Mouse (Mus musculus): ENCODE results near the gene 2810004N23Rik.

Gene 2810004N23Rik

DNA sequence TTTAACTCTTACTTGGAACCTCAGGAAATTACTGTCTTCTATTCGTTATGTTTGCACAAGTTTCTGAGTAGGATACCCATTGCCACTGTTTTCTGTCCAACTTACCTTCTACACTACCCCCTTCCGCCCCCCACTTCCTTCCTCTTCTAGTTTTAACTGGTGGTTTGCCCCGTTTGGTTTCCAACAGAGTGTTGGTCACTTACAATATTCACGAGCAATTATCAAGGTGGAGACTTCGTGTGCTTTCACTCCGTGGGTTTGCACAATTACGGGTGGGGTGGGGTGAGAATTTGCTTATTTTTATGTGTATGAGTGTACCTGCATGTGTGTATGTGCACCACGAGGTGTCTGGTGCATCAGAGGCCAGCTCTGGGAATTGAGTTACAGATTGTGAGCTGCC lies 809 bp upstream of the 2810004N23Rik start:
- DNase-seq = no peak

DNA sequence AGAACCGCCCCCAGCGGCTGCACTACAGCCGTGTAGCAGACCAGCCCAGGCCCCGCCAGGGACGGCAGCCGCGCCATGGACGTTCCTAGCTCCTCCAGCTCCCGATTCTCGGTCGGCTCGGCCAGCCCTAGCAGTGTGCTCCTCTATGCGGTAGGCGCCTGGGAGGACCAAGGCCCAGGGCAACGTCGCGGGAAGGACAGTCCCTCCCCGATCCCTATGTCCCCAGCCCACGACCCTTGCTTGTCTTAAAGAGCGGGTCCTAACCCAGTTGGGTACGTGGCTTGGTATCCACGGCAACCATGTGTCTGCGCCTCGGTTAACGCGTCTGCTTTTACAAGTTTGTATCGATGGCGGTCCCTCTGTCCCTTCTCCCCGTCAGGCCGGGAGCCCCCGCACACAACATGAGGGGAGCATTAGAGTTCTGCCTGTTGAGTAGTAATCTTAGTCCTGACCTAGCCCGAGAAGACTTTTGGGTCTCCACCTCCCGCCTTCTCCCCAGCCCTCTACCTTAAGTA lies 300 bp upstream of the 2810004N23Rik start:
- DNase-seq = no peak

- DNase-seq = no peak
These were observed 2.7 kb downstream of the 2810004N23Rik start for GRCm38 (mm10) chr8:124860188-124860587.

DNA sequence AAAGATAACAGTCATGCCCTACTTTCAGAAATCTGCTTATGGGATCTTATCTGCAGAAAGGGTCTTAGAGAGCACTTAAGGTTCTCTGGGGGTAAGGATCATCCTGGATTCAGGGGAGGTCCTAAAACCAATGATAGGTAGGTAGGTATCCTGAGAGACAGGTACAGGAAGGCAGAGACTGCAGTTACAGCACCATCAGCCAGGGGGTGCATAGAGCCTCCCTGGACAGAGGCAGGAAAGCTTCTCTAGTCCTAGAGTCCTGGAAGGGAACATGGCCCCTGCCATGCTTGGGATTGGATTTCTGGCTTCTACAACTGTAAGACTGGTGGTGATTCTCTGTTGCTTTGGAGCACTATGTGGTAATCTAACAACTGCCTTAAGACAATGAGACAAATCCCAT lies 3.5 kb downstream of the 2810004N23Rik start:
- peak in 1 of 2 experiments; percentile 48 for DNase-seq

DNA sequence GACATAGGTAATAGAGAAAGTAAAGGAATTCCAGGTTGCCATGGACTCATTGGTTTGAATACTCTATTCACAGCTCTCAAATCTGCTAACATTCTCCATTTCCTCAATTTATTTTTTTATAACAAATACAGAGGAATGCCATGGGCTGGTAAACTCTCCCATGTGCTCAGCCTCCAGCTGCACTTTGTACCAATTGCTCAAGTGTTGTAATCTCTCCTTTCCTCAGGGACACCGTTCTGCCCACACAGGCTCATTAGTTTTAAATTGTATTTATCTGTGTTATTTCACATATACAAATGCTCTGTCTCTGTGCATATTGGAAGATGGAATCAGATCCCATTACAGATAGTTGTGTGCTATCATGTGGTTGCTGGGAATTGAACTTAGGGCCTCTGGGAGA lies 9.4 kb downstream of the 2810004N23Rik start:
- no peak for DNase-seq

GRCm38 (mm10) chr8:124845573-124845972 lies 17.3 kb downstream of the 2810004N23Rik start:
- DNase-seq = peak in 1 of 2 experiments; percentile 32

- no peak for DNase-seq
These were observed 17.8 kb downstream of the 2810004N23Rik start for GRCm38 (mm10) chr8:124845131-124845530.

DNA sequence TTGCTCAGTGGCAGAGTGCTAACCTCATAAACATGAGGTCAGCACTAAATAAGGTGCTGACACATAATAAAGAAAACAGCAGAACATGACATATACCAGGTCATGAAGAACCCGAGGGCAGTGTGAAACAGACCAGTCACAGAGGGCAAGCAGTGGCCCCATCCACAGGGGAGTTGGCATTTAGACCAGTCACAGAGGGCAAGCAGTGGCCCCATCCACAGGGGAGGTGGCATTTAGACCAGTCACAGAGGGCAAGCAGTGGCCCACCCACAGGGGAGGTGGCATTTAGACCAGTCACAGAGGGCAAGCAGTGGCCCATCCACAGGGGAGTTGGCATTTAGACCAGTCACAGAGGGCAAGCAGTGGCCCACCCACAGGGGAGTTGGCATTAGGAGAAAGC lies 20.0 kb downstream of the 2810004N23Rik start:
- DNase-seq = peak in 1 of 2 experiments; percentile 32

GRCm38 (mm10) chr8:124841775-124842174 lies 21.1 kb downstream of the 2810004N23Rik start:
- DNase-seq = peak in 1 of 2 experiments; percentile 39

GRCm38 (mm10) chr8:124840900-124841299 lies 22.0 kb downstream of the 2810004N23Rik start:
- DNase-seq = no peak

- DNase-seq = peak in 1 of 2 experiments; percentile 38
These were observed 23.5 kb downstream of the 2810004N23Rik start for GRCm38 (mm10) chr8:124839371-124839770.

- no peak for DNase-seq
These were observed 25.0 kb downstream of the 2810004N23Rik start for GRCm38 (mm10) chr8:124837956-124838355.

GRCm38 (mm10) chr8:124836907-124837306 lies 26.0 kb downstream of the 2810004N23Rik start:
- DNase-seq = no peak

- DNase-seq = no peak
These were observed 26.6 kb downstream of the 2810004N23Rik start for GRCm38 (mm10) chr8:124836273-124836672.

GRCm38 (mm10) chr8:124835848-124836247 lies 27.1 kb downstream of the 2810004N23Rik start:
- DNase-seq = no peak

DNA sequence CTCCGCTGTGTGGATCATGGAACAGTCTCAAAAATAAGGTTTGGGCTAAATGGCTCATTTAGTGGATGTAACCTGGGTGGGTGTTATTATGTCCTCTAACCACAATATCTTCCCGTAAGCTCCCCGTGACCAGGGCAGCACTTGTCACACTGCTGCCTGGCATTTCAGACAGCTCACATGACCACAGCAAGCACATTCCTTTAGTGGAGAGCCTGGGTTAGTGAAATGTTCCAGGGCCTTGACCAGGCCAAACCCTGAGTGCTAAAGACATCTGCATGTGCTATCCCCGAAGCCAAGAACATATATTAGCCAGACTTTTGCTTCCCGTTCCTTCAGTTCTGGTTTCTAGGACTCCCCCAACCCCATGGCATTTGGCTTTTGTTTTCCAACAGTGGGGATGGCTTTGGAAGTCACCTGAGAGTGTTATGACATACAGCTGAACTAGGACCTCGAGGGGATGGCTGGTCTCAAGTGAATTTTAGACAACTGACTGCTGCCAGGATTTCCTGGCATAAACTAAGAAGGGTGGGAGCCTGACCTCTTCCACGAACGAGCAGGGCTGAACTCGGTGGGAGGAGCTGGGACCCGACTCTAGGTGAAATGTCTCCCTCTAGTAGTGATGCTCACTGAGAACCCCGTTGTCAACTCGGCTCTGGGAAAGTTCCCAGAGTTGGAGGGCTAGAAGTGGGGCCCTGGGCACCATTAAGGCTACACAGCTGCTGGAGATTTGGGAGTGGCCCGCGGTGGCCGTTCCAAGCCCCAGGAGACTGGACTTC lies 29.3 kb downstream of the 2810004N23Rik start:
- DNase-seq = no peak

DNA sequence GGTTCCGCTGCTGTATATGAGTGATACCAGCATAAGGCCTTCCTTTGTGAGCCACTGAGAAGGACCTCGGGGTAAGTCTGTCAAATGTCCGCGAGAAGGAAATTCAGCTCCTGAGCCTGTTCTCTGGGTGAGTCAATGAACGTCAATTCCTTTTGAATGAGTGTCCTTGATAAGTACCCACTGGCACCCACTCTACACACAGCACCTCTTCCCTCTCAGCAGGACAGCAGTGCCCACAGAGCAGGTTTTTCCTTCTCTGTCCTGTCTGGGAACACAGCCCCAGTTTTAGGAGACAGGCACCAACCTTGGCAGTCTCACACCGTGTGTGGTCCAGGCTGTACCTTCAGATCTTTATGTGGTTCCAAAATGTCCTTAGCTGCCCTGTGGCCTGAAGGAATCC lies 31.0 kb downstream of the 2810004N23Rik start:
- DNase-seq = no peak

- DNase-seq = no peak
These were observed 31.4 kb downstream of the 2810004N23Rik start for GRCm38 (mm10) chr8:124831531-124831930.

- no peak for DNase-seq
These were observed 32.9 kb downstream of the 2810004N23Rik start for GRCm38 (mm10) chr8:124830050-124830449.

DNA sequence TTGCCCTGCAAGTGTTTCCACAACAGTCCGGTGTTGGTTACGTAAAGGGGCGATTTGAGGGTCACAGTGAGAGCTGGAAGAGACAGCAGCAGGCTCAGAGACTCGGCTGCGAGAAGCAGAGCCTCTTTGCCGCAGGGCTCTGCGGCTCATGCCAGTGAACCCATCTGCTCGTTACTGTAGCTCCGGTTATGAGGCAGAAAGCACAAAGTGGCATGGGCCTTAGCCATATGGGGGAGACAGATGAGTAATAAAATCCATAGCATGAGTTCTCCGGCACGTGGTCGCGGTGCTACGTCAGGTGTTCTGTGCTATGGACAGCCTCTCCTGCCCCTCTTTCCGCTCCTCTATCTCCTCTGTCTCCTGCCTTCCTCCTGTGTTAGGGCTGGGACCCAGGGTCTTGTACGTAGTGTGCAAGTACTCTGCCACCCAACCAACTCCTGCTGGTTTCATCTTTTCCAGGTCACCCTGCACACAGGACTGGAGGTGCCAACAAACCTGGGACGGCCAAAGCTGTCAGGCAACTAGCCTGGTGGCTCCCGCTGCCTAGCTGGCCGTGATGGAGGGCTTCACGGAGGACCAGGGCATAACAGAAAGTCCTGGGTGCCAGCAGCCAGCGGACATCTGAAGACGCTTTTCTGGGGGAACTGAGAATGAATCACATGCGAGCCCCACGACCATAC lies 34.2 kb downstream of the 2810004N23Rik start:
- DNase-seq = no peak

DNA sequence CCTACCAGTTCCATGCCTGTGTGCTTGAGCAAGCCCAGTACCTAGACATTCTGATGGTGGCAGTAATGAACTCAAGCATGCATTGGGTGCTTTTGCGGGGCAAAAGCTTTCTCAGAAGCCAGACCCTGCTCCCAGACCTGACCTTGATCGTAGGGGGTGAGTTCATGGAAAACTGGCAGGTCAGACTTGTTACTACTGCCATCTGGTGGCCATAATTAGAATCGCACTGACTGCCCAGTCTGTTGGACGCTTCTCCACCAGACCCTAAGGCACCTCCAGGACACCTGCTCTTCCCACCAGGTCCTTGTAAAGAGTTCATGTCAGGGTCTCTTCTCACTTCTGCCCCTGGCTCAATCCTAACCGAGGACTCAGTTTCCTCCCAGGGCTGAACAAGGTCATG lies 35.5 kb downstream of the 2810004N23Rik start:
- DNase-seq = peak; percentile 59 to 79

- DNase-seq = peak; percentile 54 to 63
These were observed 36.3 kb downstream of the 2810004N23Rik start for GRCm38 (mm10) chr8:124826658-124827057.

- DNase-seq = no peak
These were observed 39.4 kb downstream of the 2810004N23Rik start for GRCm38 (mm10) chr8:124823497-124823896.

- DNase-seq = peak; percentile 76 to 79
These were observed 42.8 kb downstream of the 2810004N23Rik start for GRCm38 (mm10) chr8:124820125-124820524.
